Mouse (Mus musculus): ENCODE data around the gene Rbfox1.

- TF ChIP-seq CTCF (IDR thresholded peaks at IDR 0.05; ENCODE audit: extremely low read depth, insufficient read depth, low read length) (no peak), POLR2A (IDR thresholded peaks at IDR 0.05; ENCODE audit: extremely low read depth, insufficient read depth, low read length) (no peak)
Measured at GRCm38 (mm10) chr16:5917937-5918336, 32.8 kb downstream of the Rbfox1 start.

Data from cortical plate, adult 2 months (tissue).